Mouse (Mus musculus) intestine, postnatal 0 days (tissue): ENCODE results near the gene Ifitm10. TPM values are rescaled to one million over a fixed set of nuclear protein-coding genes. Genes with fewer than 3 reads are reported as not detected.
"Not testable (repeated sequence)": the region's sequence is repeated elsewhere in the genome, so short reads cannot be mapped to it uniquely, and the experiment has no call there.

Experiments
- ATAC-seq: fragments of 200-750 bp; cut with Nextera tagmentation; 2 replicates; pipeline ENCODE4 v1.8.0; 2017; ENCODE audit warnings: mild to moderate bottlenecking, moderate TSS enrichment, moderate library complexity
- H3K27ac ChIP-seq: fragments of 300-500 bp; sonication (generic); 2 replicates; pipeline ENCODE4 v1.5.1; 2014; ENCODE audit warnings: mild to moderate bottlenecking, low read depth, low read length, moderate library complexity
- H3K27me3 ChIP-seq: fragments of 300-500 bp; sonication (generic); replicated peaks from 2 replicates; pipeline ENCODE4 v1.6.1; 2014; ENCODE audit warnings: low read length, mixed read lengths; ENCODE audit not compliant: control insufficient read depth, insufficient read depth
- H3K36me3 ChIP-seq: fragments of 300-500 bp; sonication (generic); 2 replicates; pipeline ENCODE4 v1.6.1; 2014; ENCODE audit warnings: mild to moderate bottlenecking, moderate library complexity; ENCODE audit not compliant: control insufficient read depth, insufficient read depth
- H3K4me1 ChIP-seq: fragments of 300-500 bp; sonication (generic); replicated peaks from 2 replicates; pipeline ENCODE4 v1.6.1; 2014; ENCODE audit warnings: antibody characterized with exemption, low read length, mixed read lengths; ENCODE audit not compliant: control insufficient read depth, insufficient read depth
- H3K4me2 ChIP-seq: fragments of 300-500 bp; sonication (generic); replicated peaks from 2 replicates; pipeline ENCODE4 v1.6.1; 2014; ENCODE audit warnings: low read depth, mild to moderate bottlenecking, moderate library complexity
- H3K4me3 ChIP-seq: fragments of 300-500 bp; sonication (generic); 2 replicates; pipeline ENCODE4 v1.5.1; 2014; ENCODE audit warnings: low read depth, low read length
- H3K9ac ChIP-seq: fragments of 300-500 bp; sonication (generic); 2 replicates; pipeline ENCODE4 v1.6.1; 2014; ENCODE audit warnings: mild to moderate bottlenecking, low read depth, low read length
- H3K9me3 ChIP-seq: fragments of 300-500 bp; sonication (generic); 2 replicates; pipeline ENCODE4 v1.6.1; 2016; ENCODE audit warnings: mixed run types; ENCODE audit not compliant: control insufficient read depth
- CTCF ChIP-seq: sonication (generic); IDR thresholded peaks from 2 replicates; pipeline ENCODE4 v1.5.1; 2016; ENCODE audit warnings: low read depth, mild to moderate bottlenecking, control low read depth, antibody characterized with exemption, moderate library complexity
- WGBS: fragments of 180-500 bp; shearing (Covaris S2); extraction: QIAGEN DNeasy Blood & Tissue Kit; methylation state at CpG from one replicate; pipeline ENCODE4 v1.1.7; 2014; 5-methylcytosine and 5-hydroxymethylcytosine counted together
- polyA plus RNA-seq: library from polyadenylated mRNA; unstranded; fragments of >200 nt; fragmentation: Nextera tagmentation; extraction: Ambion mirVana; gene quantifications from 2 replicates; pipeline ENCODE4 v1.2.1, GENCODE M21; 2015

Ifitm10 gene
- polyA plus RNA-seq, 1 experiment from 2014 or later = 1.6 TPM

DNA sequence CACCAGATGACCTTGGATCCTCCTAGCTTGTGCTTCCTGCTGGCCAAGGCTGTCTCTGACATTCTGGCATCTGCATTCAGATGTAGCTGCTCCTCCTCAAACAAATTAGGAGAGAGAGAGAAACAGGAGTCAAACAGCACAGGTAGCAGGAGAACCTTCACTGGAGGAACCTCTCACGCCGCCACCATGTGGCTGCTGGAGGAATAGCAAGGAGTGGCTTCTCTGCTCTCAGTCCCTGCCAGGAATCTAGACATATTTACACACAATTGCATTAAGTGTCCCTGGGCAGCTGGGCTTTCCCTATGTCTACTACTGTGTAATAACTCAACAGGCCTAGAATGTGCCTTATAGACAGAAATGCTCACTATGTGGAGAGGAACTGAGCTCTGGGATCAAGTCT, 79.7 kb downstream of the Ifitm10 start:
- WGBS = 0% methylated on average over 2 of the region's 2 CpGs
- not testable (repeated sequence) for ATAC-seq

DNA sequence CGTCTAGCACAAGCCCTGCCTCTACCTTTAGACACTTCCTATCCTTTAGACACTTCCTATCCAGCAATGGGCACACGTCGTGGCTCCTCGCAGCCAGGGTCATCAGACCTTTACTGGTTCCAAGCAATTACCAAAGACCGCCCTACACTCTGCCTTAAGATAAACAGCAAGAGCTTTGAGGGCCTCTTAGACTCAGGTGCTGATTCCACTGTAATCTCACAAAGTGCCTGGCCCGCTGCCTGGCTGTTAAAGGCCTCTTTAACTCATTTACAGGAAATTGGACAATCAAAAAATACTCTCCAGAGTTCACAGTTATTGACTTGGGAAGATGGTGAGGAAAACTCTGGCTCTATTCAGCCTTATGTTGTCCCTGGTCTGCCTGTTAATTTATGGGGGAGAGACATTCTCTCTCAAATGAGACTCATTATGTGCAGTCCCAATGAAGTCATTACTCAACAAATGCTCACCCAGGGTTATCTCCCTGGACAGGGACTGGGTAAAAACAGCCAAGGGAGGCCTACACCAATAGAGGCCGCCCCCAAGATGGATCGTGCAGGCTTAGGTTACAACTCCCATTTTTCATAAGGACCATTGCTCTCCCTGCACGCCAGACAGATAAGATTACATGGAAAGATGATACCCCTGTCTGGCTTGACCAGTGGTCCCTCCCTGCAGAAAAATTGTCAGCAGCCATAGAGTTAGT, 87.5 kb downstream of the Ifitm10 start:
- H3K4me1 ChIP-seq, H3K4me3 ChIP-seq, ATAC-seq, H3K36me3 ChIP-seq, H3K9me3 ChIP-seq, H3K27me3 ChIP-seq, H3K4me2 ChIP-seq, H3K27ac ChIP-seq, H3K9ac ChIP-seq: not testable (repeated sequence)
- 38% methylated on average over 9 of the region's 9 CpGs for WGBS

More for the DNA sequence above, 79.7 kb downstream of the Ifitm10 start:
- H3K27ac ChIP-seq, H3K4me3 ChIP-seq, H3K4me1 ChIP-seq, H3K36me3 ChIP-seq, H3K9me3 ChIP-seq, H3K4me2 ChIP-seq, H3K9ac ChIP-seq, H3K27me3 ChIP-seq: not testable (repeated sequence)
- peak; percentile 74 for TF ChIP-seq CTCF

GRCm38 (mm10) chr7:142285130-142285835, 88.3 kb downstream of the Ifitm10 start:
- H3K4me1 ChIP-seq = no peaks in the 10 kb centered on the region
- no peak overlapping the region for H3K9ac ChIP-seq
- peak overlapping the region; percentile 62; the same call in 1 of the 2 replicates for H3K4me3 ChIP-seq
- no peak overlapping the region for H3K27ac ChIP-seq
- H3K36me3 ChIP-seq = no peaks in the 10 kb centered on the region
- peak overlapping the region; percentile 96 for H3K4me2 ChIP-seq
- H3K27me3 ChIP-seq = no peaks in the 10 kb centered on the region
- TF ChIP-seq CTCF = peak; percentile 69
- ATAC-seq = peak; percentile 55
- 21% methylated on average over 23 of the region's 23 CpGs for WGBS
- H3K9me3 ChIP-seq = no peaks in the 10 kb centered on the region

DNA sequence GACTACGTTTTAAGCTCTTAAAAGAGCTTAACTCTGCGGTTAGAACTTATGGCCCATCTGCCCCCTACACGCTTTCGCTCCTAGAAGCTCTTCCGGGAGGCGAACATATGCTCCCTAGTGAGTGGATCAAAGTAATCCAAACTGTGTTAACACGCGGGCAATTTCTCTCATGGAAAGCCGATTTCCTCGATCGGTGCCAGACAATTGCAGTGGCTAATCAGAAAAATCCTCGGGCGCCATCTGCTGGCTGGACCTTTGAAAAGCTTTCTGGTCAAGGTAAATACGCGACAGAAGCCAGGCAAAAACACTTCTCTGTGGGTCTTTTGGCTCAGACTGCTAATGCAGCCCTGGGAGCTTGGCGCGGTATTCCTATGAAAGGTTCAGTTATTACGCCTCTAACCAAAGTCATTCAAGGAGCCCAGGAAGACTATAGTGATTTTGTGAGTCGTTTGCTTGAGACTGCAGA, 88.9 kb downstream of the Ifitm10 start:
- Histone ChIP-seq H3K4me2 (peak overlapping the region; percentile 96), H3K9me3 (no peaks in the 10 kb centered on the region), H3K27me3 (no peaks in the 10 kb centered on the region), H3K27ac (peak overlapping the region; percentile 64), H3K36me3 (no peaks in the 10 kb centered on the region), H3K4me3 (peak overlapping the region; percentile 62), H3K9ac (peak overlapping the region; percentile 54), H3K4me1 (no peaks in the 10 kb centered on the region)
- ATAC-seq = peak; percentile 70
- peak; percentile 89 for TF ChIP-seq CTCF
- WGBS = 0% methylated on average over 19 of the region's 19 CpGs

DNA sequence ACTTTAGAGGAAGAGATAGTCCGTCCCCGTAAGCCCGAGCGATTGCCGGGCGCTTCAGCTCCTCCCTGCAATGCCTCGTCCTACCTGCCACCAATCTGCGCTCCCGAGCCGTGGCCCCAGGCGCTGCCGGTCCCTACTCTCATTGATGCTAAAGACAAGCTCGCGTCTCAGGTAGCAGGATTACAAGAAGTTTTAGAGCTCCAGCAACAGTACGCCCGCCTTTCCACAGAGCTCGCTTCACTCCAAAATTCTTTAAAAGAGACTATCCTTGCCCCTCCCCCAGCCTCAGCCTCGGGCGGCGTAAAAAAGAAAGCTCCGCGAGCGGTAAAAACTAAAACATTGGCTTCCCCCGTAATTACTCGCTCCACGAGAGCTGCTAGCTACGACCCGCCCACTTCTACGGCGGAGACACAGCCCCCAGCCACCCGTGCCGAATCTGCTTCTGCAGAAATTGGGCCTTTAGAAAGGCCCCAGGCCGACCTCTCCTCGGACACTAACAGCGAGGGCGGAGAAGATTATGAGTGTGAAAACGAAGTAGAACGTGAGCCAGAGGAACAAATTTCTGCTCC, 89.4 kb downstream of the Ifitm10 start:
- Histone ChIP-seq H3K9ac (peak overlapping the region; percentile 54), H3K27me3 (no peaks in the 10 kb centered on the region), H3K9me3 (no peaks in the 10 kb centered on the region), H3K4me1 (no peaks in the 10 kb centered on the region), H3K4me2 (peak overlapping the region; percentile 96), H3K27ac (peak overlapping the region; percentile 64), H3K4me3 (peak overlapping the region; percentile 62), H3K36me3 (no peaks in the 10 kb centered on the region)
- under 1% methylated on average over 38 of the region's 38 CpGs for WGBS
- peak; percentile 67 for ATAC-seq
- TF ChIP-seq CTCF = peak; percentile 46

DNA sequence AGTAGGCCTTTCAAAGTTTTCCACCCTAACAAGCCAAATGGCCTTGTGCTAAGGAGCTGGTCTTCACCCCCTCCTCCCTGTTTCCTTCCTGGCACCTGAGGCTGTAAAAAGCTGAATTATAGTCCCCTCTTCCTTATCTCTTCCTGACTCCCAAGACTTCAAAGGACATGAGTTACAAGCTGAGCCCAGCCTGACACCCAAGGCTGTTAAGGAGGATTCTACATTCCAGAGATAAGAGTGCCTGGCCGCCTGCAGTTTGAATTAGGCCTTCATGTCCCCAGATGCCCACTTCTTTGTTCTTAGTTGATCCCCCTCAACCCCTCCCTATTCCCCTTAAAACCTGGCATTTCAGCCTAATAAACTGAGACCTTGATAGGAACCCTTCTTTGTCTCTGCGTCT, 90.7 kb downstream of the Ifitm10 start:
- not testable (repeated sequence) for H3K4me1 ChIP-seq, ATAC-seq, H3K4me3 ChIP-seq, H3K4me2 ChIP-seq, H3K27ac ChIP-seq, H3K27me3 ChIP-seq, H3K36me3 ChIP-seq, H3K9me3 ChIP-seq, H3K9ac ChIP-seq
- WGBS = 26% methylated on average over 2 of the region's 2 CpGs
